ENCODE assay signal across 9 mouse cellular contexts in the genomic region with DNA sequence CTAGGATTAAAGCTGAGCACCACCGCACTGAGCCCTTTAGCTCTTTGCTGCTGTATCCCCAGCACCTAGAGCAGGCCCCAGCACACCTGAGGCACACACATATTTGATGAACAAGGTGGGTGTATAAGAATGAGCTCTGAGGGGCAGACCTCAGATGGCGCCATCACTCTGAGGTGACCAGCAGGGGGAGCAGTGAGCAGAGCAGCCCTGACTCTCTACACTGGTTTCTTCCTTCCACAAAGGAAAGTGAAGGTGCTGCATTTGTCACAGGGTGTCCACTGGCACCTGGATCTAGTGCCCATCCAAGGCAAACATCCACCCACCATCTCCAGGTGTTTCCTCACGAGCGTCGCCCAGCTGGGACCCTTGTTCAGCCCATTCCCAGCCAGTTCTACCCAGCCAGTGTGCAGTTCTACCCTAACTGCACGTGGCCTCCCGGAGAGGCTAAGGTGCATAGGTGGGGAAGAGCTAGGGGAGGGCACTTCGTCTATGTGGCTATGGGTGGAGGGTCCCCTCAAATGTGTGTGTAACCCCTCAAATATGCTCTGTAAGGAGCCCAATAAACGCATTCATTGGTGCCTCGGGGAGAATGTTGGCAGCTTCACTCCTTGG. TPM values are rescaled to one million over a fixed set of nuclear protein-coding genes. Genes with fewer than 3 reads are reported as not detected.
A peak's percentile ranks its signal among the peaks of the same experiment; 100 is the strongest.
DNase-seq lines count a peak whose midpoint lies in the region; ATAC-seq and TF ChIP-seq lines count a peak whose summit lies in the region.
"Had no signal": no experiment of that assay in that cellular context is flagged by ENCODE, and none has a peak within 500 bp of the region (broad histone marks: within the 10 kb centered on the region; RNA-seq: fewer than 3 reads in every experiment).

No protein-coding gene starts in this region.

- H3K27ac ChIP-seq in layer of hippocampus, adult 2 months, result no peak overlapping the region
- H3K27ac ChIP-seq in MEL (ENCODE audit: control insufficient read depth, low read depth, low read length), result no peak overlapping the region
- H3K27ac ChIP-seq in limb, embryonic 14.5 days (replicated peaks; ENCODE audit: low read depth, low read length), result no peak overlapping the region
- H3K27ac ChIP-seq in neural tube, embryonic 12.5 days, result no peak overlapping the region

- DNase-seq in layer of hippocampus, adult 2 months (ENCODE audit: low spot score in 2 of 2), result peak in 1 of 2 experiments; percentile 55
- no peak for DNase-seq in layer of hippocampus, adult 11-12 months (ENCODE audit: low spot score)
- peak; percentile 77 for DNase-seq in MEL (ENCODE audit: low read depth, low spot score)
- peak; percentile 81 for DNase-seq in embryo, embryonic 10 days (ENCODE audit: low spot score)
- peak; percentile 68 for DNase-seq in limb, embryonic 14.5 days (ENCODE audit: low spot score)
- DNase-seq in left cerebral cortex, adult 9 months (ENCODE audit: low spot score in 2 of 2), result no peak

- 40% methylated on average over 10 of the region's 10 CpGs for WGBS in limb, embryonic 14.5 days
- 43% methylated on average over 10 of the region's 10 CpGs for WGBS in neural tube, embryonic 12.5 days

- H3K4me3 ChIP-seq in layer of hippocampus, adult 2 months, result no peak overlapping the region
- H3K4me3 ChIP-seq in MEL (ENCODE audit: control insufficient read depth in 1 of 2, insufficient read depth in 1 of 2, low read depth in 2 of 2, low read length in 2 of 2), result no peak overlapping the region
- H3K4me3 ChIP-seq in limb, embryonic 14.5 days (replicated peaks; ENCODE audit: low read length), result no peak overlapping the region
- no peak overlapping the region for H3K4me3 ChIP-seq in neural tube, embryonic 12.5 days
- H3K4me3 ChIP-seq: megakaryocyte, embryonic 14.5 days had no signal

- H3K4me1 ChIP-seq in MEL (ENCODE audit: control insufficient read depth in 1 of 2, insufficient read depth in 2 of 2, low read length in 2 of 2), result no peaks in the 10 kb centered on the region; a peak in 1 of 4 replicates
- H3K4me1 ChIP-seq in limb, embryonic 14.5 days (ENCODE audit: control insufficient read depth, insufficient read depth, low read length), result no peaks in the 10 kb centered on the region
- H3K4me1 ChIP-seq in neural tube, embryonic 12.5 days, result no peaks in the 10 kb centered on the region

- no peak for TF ChIP-seq POLR2A in MEL (IDR thresholded peaks at IDR 0.05; ENCODE audit: control insufficient read depth in 1 of 2, insufficient read depth in 1 of 2, low read depth in 1 of 2, low read length in 2 of 2, poor library complexity in 1 of 2)
- no peak for TF ChIP-seq POLR2A in limb, embryonic 14.5 days (IDR thresholded peaks at IDR 0.05; ENCODE audit: borderline replicate concordance, extremely low read depth, insufficient read depth, insufficient read length)

- no peaks in the 10 kb centered on the region for H3K27me3 ChIP-seq in MEL (ENCODE audit: control insufficient read depth in 1 of 2, insufficient read depth in 2 of 2, low read length in 2 of 2)
- H3K27me3 ChIP-seq in limb, embryonic 14.5 days (ENCODE audit: control insufficient read depth, insufficient read depth, low read length), result no peaks in the 10 kb centered on the region
- H3K27me3 ChIP-seq in neural tube, embryonic 12.5 days (replicated peaks), result no peaks in the 10 kb centered on the region

- ATAC-seq in hematopoietic stem cell, adult 5-6 weeks (replicated peaks in 1 of 2; ENCODE audit: insufficient read depth in 1 of 2, low FRiP score in 2 of 2, low TSS enrichment in 1 of 2, low read depth in 1 of 2, poor library complexity in 2 of 2, severe bottlenecking in 2 of 2), result peak; percentile 60 to 81
- ATAC-seq in limb, embryonic 14.5 days (ENCODE audit: low FRiP score, low read depth), result peak; percentile 32; the same call in 1 of the 2 replicates
- ATAC-seq in neural tube, embryonic 12.5 days (ENCODE audit: low FRiP score, low read depth), result peak; percentile 45; the same call in 1 of the 2 replicates

- no peak for TF ChIP-seq EP300 in MEL (IDR thresholded peaks at IDR 0.05; ENCODE audit: low read depth in 1 of 2, low read length in 2 of 2)

- no peaks in the 10 kb centered on the region for H3K79me2 ChIP-seq in MEL (ENCODE audit: control insufficient read depth, insufficient read depth, low read length, poor library complexity)

- no peak overlapping the region for H3K9ac ChIP-seq in MEL (ENCODE audit: control insufficient read depth, low read depth, low read length, poor library complexity, severe bottlenecking)
- H3K9ac ChIP-seq in limb, embryonic 14.5 days (ENCODE audit: low read depth, low read length, severe bottlenecking), result no peak overlapping the region
- no peak overlapping the region for H3K9ac ChIP-seq in neural tube, embryonic 12.5 days

- H3K36me3 ChIP-seq in MEL (ENCODE audit: control insufficient read depth in 1 of 2, insufficient read depth in 2 of 2, low read length in 2 of 2), result no peaks in the 10 kb centered on the region
- H3K36me3 ChIP-seq in limb, embryonic 14.5 days (ENCODE audit: control insufficient read depth, insufficient read depth, low read length), result no peaks in the 10 kb centered on the region
- H3K36me3 ChIP-seq in neural tube, embryonic 12.5 days, result no peaks in the 10 kb centered on the region

- TF ChIP-seq CTCF in layer of hippocampus, adult 2 months (conservative IDR thresholded peaks at IDR 0.05), result peak; percentile 96
- TF ChIP-seq CTCF in MEL (IDR thresholded peaks at IDR 0.05 in 2 of 3, conservative IDR thresholded peaks at IDR 0.05 in 1 of 3; ENCODE audit: control insufficient read depth in 1 of 3, insufficient read depth in 1 of 3, low read depth in 2 of 3, low read length in 3 of 3, poor library complexity in 1 of 3, severe bottlenecking in 1 of 3), result peak; percentile 91 to 95 (median 93)

- TF ChIP-seq RAD21 in MEL (IDR thresholded peaks at IDR 0.05; ENCODE audit: low read depth, low read length), result peak; percentile 21

- no peaks in the 10 kb centered on the region for H3K9me3 ChIP-seq in MEL (replicated peaks; ENCODE audit: insufficient read depth, low read length)
- no peaks in the 10 kb centered on the region for H3K9me3 ChIP-seq in limb, embryonic 14.5 days (ENCODE audit: control insufficient read depth, low read length)
- no peaks in the 10 kb centered on the region for H3K9me3 ChIP-seq in neural tube, embryonic 12.5 days
- H3K9me3 ChIP-seq: megakaryocyte, embryonic 14.5 days had no signal

- H3K4me2 ChIP-seq in limb, embryonic 14.5 days (replicated peaks; ENCODE audit: low read depth, low read length, severe bottlenecking), result no peak overlapping the region
- H3K4me2 ChIP-seq in neural tube, embryonic 12.5 days (replicated peaks), result no peak overlapping the region

TF ChIP-seq in MEL, 35 proteins besides CTCF, POLR2A, EP300 and RAD21:
- TF ChIP-seq SMC3 (IDR thresholded peaks at IDR 0.05; ENCODE audit: low read depth, low read length) (peak; percentile 56), KAT2A (conservative IDR thresholded peaks at IDR 0.05; ENCODE audit: low read depth, low read length) (no peak)

RNA-seq across cellular contexts. Expression of gene Stxbp1, which starts 12.1 kb away (rescaled TPM):
- total RNA-seq in layer of hippocampus, adult 2 months (2021), result 100 to 1,000 TPM; 550 to 603 TPM
- 7.1 and 8.2 TPM in 2 replicates for total RNA-seq in MEL (2012; rRNA removed)
- polyA plus RNA-seq in MEL (2012; ENCODE audit: insufficient read depth in 1 of 2, insufficient read length in 2 of 2, low read depth in 1 of 2, low replicate concordance in 2 of 2, missing spikeins in 1 of 2), result 10 to 100 TPM in 1 of 2 experiments, not detected in 1; 33.2 TPM
- total RNA-seq in hematopoietic stem cell, adult 5-6 weeks (2017), result 5.2 and 6.2 TPM in 2 replicates
- 22.2 and 22.3 TPM in 2 replicates for polyA plus RNA-seq in limb, embryonic 14.5 days (2012; rRNA removed)
- polyA plus RNA-seq in limb, embryonic 14.5 days (2014; fragmentation: Nextera tagmentation; extraction: Ambion mirVana), result 15.8 and 20.8 TPM in 2 replicates
- polyA plus RNA-seq in neural tube, embryonic 12.5 days (2016; fragmentation: Nextera tagmentation; extraction: Ambion mirVana), result 121 and 130 TPM in 2 replicates

RNA-seq across cellular contexts. Expression of gene Fam129b, which starts 16.8 kb away (rescaled TPM):
- 10 to 100 TPM; 14.5 to 14.9 TPM for total RNA-seq in layer of hippocampus, adult 2 months (2021)
- 11.5 and 17.5 TPM in 2 replicates for total RNA-seq in MEL (2012; rRNA removed)
- 10 to 100 TPM in 1 of 2 experiments, not detected in 1; 20.0 TPM for polyA plus RNA-seq in MEL (2012; ENCODE audit: insufficient read depth in 1 of 2, insufficient read length in 2 of 2, low read depth in 1 of 2, low replicate concordance in 2 of 2, missing spikeins in 1 of 2)
- total RNA-seq in hematopoietic stem cell, adult 5-6 weeks (2017), result 26.5 and 33.9 TPM in 2 replicates
- 73.5 and 81.0 TPM in 2 replicates for polyA plus RNA-seq in limb, embryonic 14.5 days (2012; rRNA removed)
- 45.9 and 46.2 TPM in 2 replicates for polyA plus RNA-seq in limb, embryonic 14.5 days (2014; fragmentation: Nextera tagmentation; extraction: Ambion mirVana)
- 39.6 and 40.3 TPM in 2 replicates for polyA plus RNA-seq in neural tube, embryonic 12.5 days (2016; fragmentation: Nextera tagmentation; extraction: Ambion mirVana)

Comparison
In these comparisons a context has a peak if more than half of its experiments do, and no peak if none do; other contexts are left out.
1. DNase-seq: peak in MEL (single experiment), embryo, embryonic 10 days (single experiment) and limb, embryonic 14.5 days (single experiment); none in layer of hippocampus, adult 11-12 months (single experiment) and left cerebral cortex, adult 9 months (0 of 2).
2. RNA of gene Stxbp1, which starts 12.1 kb away (total RNA-seq): 550 to 603 TPM in layer of hippocampus, adult 2 months; 7.1 to 8.2 TPM in MEL and 5.2 to 6.2 TPM in hematopoietic stem cell, adult 5-6 weeks; every median in the first group is over 10 times any median in the second.
3. Peak in every context shown above with its lines, with median percentiles within 50 percentile points of each other: ATAC-seq.